Mouse (Mus musculus) heart, postnatal 0 days (tissue): ENCODE measurements around the gene Abi3.

ENCODE experiments used
- CTCF ChIP-seq: IDR thresholded peaks from 2 replicates; pipeline ENCODE4 v1.5.1; 2016; ENCODE audit warnings: antibody characterized with exemption, control low read depth, low read depth
- EP300 ChIP-seq: IDR thresholded peaks from 2 replicates; pipeline ENCODE4 v1.6.1; 2016; ENCODE audit warnings: antibody characterized with exemption, low read depth

DNA sequence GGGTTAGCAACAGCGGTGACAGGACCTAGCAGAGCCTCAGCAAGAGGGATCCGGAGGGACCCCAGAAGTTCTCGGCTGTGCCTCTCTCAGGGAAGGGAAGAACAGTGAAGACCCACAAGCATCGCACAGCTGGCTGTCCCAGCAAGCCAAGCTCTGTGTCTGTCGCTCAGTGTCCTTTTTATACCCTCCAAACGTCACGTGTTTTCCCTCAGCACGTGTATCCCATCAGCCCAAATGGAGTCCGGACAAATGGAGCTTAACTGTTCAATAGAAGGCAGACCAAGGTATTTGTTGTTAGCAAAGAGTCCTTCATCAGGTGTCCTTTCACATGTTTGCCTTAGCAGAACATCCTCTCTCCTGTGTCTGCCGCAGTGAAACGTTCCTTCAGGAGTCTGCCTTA is 60.7 kb downstream of the Abi3 start:
- no peak for TF ChIP-seq CTCF
- no peak for TF ChIP-seq EP300
